Mouse (Mus musculus): ENCODE results near the gene Olfr720.

Olfr720 gene

DNA sequence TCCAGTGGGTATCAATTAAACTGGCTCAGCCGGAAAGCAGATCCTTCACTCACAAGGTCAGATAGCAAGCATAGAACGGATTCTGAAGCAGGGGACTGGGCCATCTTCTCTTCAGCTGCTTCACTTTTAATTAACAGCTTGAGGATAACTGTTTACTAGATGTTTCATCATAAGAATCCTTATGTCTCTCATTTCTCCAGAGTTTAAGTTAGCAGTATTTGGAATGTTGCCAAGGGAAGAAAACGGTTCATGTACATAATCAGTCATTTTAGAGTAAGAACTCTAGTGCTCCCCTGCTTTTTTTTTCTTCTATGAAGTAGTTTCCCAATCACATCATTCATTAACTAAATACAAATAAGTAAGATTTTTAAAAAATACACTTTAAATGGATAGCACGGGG, at the start of gene Olfr720:
TSS of gene Olfr720 (minus strand) at position 101 of the 400 bp plus-strand sequence.
- no peak for DNase-seq
